Mouse (Mus musculus): ENCODE results near the gene Atp8a2. TPM values are rescaled to one million over a fixed set of nuclear protein-coding genes. Genes with fewer than 3 reads are reported as not detected.

Atp8a2 gene
- 2.0 and 3.3 TPM in 2 replicates for polyA plus RNA-seq (2016; fragmentation: Nextera tagmentation; extraction: Ambion mirVana)

- H3K27me3 ChIP-seq (replicated peaks), result no peaks in the 10 kb centered on the region
- no peaks in the 10 kb centered on the region for H3K9me3 ChIP-seq (replicated peaks)
- 56% methylated on average over 7 of the region's 7 CpGs for WGBS (ENCODE audit: insufficient replicate concordance)
- H3K4me1 ChIP-seq, result no peaks in the 10 kb centered on the region
- H3K36me3 ChIP-seq, result no peaks in the 10 kb centered on the region
- H3K4me3 ChIP-seq, result no peak within 1 kb of the TSS
- no peak for ATAC-seq
- no peak within 1 kb of the TSS for H3K4me2 ChIP-seq
- no peak within 1 kb of the TSS for H3K9ac ChIP-seq
- H3K27ac ChIP-seq, result no peak within 1 kb of the TSS
These were observed at the start of gene Atp8a2 for GRCm38 (mm10) chr14:60196884-60197283. Gene Atp8a2, minus strand, starts transcription at chr14:60197179.

DNA sequence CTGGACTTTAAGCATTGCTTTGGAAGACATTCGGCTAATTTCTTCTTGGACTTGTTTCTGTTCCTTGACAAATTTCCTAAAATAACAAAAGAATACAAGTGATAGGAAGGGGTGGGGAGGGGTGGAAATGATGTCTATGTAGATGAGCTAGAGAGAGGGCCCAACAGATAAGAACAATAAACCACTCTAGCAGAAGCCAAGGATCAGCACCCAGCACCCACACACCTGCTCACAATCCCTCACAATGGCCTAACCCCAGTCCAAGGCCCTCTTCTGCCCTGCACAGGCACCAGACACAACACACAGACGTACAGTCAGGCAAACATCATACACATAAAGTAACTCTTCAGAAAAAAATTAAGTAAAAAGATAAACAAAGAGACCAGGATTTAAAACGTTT, 41.6 kb upstream of the Atp8a2 start:
- H3K4me1 ChIP-seq, result no peaks in the 10 kb centered on the region
- H3K36me3 ChIP-seq, result peaks cover 77% of the 10 kb centered on the region
- H3K9me3 ChIP-seq (replicated peaks), result no peaks in the 10 kb centered on the region
- no peak overlapping the region for H3K4me2 ChIP-seq
- no peak for ATAC-seq
- H3K27ac ChIP-seq, result no peak overlapping the region
- H3K9ac ChIP-seq, result no peak overlapping the region
- no peak overlapping the region for H3K4me3 ChIP-seq
- H3K27me3 ChIP-seq (replicated peaks), result no peaks in the 10 kb centered on the region
- WGBS (ENCODE audit: insufficient replicate concordance), result 69% methylated on average over 3 of the region's 3 CpGs

GRCm38 (mm10) chr14:60219886-60220285, 22.9 kb upstream of the Atp8a2 start:
- Histone ChIP-seq H3K27me3 (replicated peaks) (no peaks in the 10 kb centered on the region), H3K4me3 (no peak overlapping the region), H3K9me3 (replicated peaks) (no peaks in the 10 kb centered on the region), H3K9ac (no peak overlapping the region), H3K4me1 (no peaks in the 10 kb centered on the region), H3K27ac (no peak overlapping the region), H3K4me2 (no peak overlapping the region), H3K36me3 (peaks cover 55% of the 10 kb centered on the region)
- ATAC-seq, result no peak
- 84% methylated on average over 10 of the region's 10 CpGs for WGBS (ENCODE audit: insufficient replicate concordance)

DNA sequence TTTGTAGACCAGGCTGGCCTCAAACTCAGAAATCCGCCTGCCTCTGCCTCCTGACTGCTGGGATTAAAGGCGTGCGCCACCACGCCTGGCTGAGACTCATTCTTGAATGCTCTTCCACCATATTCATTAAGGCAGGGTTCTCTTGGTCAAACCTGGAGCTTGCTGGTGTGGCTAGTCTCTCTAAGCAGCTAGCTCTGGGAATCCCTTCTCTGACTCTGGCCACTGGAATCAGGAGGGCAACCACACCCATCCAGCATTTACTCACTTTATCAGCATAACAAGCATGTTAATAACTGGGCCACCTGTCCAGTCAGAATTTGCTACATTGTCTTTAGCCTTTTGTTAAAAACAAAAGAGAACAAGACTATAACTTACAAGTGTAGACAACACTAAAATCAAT, 20.6 kb upstream of the Atp8a2 start:
- Histone ChIP-seq H3K4me3 (no peak overlapping the region), H3K36me3 (peaks cover 46% of the 10 kb centered on the region), H3K4me1 (no peaks in the 10 kb centered on the region), H3K27ac (no peak overlapping the region), H3K9me3 (replicated peaks) (no peaks in the 10 kb centered on the region), H3K9ac (no peak overlapping the region), H3K4me2 (no peak overlapping the region), H3K27me3 (replicated peaks) (no peaks in the 10 kb centered on the region)
- no peak for ATAC-seq
- WGBS (ENCODE audit: insufficient replicate concordance), result 87% methylated on average over 4 of the region's 4 CpGs

- Histone ChIP-seq H3K27me3 (replicated peaks) (no peaks in the 10 kb centered on the region), H3K27ac (no peak overlapping the region), H3K9me3 (replicated peaks) (no peaks in the 10 kb centered on the region), H3K4me2 (no peak overlapping the region), H3K4me3 (no peak overlapping the region), H3K4me1 (no peaks in the 10 kb centered on the region), H3K9ac (no peak overlapping the region), H3K36me3 (peaks cover 37% of the 10 kb centered on the region)
- no peak for ATAC-seq
- WGBS (ENCODE audit: insufficient replicate concordance), result 83% methylated on average over 1 of the region's 1 CpGs
These were observed 19.1 kb upstream of the Atp8a2 start for GRCm38 (mm10) chr14:60216125-60216524.

- Histone ChIP-seq H3K4me2 (no peak overlapping the region), H3K4me1 (no peaks in the 10 kb centered on the region), H3K9me3 (replicated peaks) (no peaks in the 10 kb centered on the region), H3K4me3 (no peak overlapping the region), H3K36me3 (peaks cover 29% of the 10 kb centered on the region), H3K9ac (no peak overlapping the region), H3K27ac (no peak overlapping the region), H3K27me3 (replicated peaks) (no peaks in the 10 kb centered on the region)
- no peak for ATAC-seq
- 75% methylated on average over 3 of the region's 3 CpGs for WGBS (ENCODE audit: insufficient replicate concordance)
These were observed 18.0 kb upstream of the Atp8a2 start for GRCm38 (mm10) chr14:60215000-60215399.

GRCm38 (mm10) chr14:60214040-60214439, 17.1 kb upstream of the Atp8a2 start:
- no peak overlapping the region for H3K27ac ChIP-seq
- no peak overlapping the region for H3K9ac ChIP-seq
- no peaks in the 10 kb centered on the region for H3K4me1 ChIP-seq
- ATAC-seq, result no peak
- no peak overlapping the region for H3K4me2 ChIP-seq
- no peak overlapping the region for H3K4me3 ChIP-seq
- WGBS (ENCODE audit: insufficient replicate concordance), result 71% methylated on average over 1 of the region's 1 CpGs
- H3K27me3 ChIP-seq (replicated peaks), result no peaks in the 10 kb centered on the region
- peaks cover 20% of the 10 kb centered on the region for H3K36me3 ChIP-seq
- no peaks in the 10 kb centered on the region for H3K9me3 ChIP-seq (replicated peaks)

DNA sequence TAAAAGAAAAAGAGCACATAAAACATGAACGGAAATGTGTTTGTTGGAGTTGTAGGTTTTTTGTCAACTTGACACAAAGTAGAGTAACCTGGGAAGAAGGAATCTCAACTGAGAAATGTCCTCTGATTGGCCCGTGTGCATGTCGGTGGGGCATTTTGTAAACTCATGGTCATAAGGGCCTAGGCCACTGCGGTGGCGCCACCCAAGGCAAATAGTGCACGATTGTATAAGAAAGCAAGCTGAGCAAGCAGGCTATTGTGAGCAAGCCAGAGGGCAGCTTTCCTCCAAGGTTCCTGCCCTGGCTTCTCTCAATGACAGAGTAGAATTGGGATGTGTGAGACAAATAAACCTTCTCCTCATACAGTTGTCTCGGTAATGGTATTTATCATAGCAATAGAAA, 12.2 kb upstream of the Atp8a2 start:
- Histone ChIP-seq H3K36me3 (no peaks in the 10 kb centered on the region), H3K9ac (no peak overlapping the region), H3K27ac (no peak overlapping the region), H3K9me3 (replicated peaks) (no peaks in the 10 kb centered on the region), H3K4me1 (no peaks in the 10 kb centered on the region), H3K4me3 (no peak overlapping the region), H3K27me3 (replicated peaks) (no peaks in the 10 kb centered on the region), H3K4me2 (no peak overlapping the region)
- WGBS (ENCODE audit: insufficient replicate concordance), result 77% methylated on average over 7 of the region's 7 CpGs
- no peak for ATAC-seq

DNA sequence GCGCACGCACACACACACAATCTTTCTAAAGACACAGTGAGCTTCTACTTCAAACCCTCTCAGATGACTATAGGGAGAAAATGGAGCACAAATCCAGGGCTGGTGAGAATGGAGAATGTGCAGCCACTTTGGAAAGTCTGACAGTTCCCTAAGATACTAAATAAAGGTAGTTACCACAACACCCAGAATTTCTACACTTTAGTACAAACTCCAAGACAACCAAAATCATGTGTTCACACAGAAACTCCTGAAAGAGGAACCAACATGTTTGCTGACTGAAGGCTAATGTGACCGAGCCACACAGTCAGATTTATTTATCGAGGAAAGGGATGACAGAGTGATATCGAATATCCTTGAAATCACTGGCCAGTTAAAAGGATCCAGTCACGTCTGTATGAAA, 8.0 kb upstream of the Atp8a2 start:
- H3K27me3 ChIP-seq (replicated peaks), result no peaks in the 10 kb centered on the region
- no peaks in the 10 kb centered on the region for H3K36me3 ChIP-seq
- H3K9ac ChIP-seq, result no peak overlapping the region
- no peak overlapping the region for H3K27ac ChIP-seq
- 77% methylated on average over 6 of the region's 6 CpGs for WGBS (ENCODE audit: insufficient replicate concordance)
- H3K4me3 ChIP-seq, result no peak overlapping the region
- no peaks in the 10 kb centered on the region for H3K4me1 ChIP-seq
- no peak overlapping the region for H3K4me2 ChIP-seq
- ATAC-seq, result no peak
- no peaks in the 10 kb centered on the region for H3K9me3 ChIP-seq (replicated peaks)

DNA sequence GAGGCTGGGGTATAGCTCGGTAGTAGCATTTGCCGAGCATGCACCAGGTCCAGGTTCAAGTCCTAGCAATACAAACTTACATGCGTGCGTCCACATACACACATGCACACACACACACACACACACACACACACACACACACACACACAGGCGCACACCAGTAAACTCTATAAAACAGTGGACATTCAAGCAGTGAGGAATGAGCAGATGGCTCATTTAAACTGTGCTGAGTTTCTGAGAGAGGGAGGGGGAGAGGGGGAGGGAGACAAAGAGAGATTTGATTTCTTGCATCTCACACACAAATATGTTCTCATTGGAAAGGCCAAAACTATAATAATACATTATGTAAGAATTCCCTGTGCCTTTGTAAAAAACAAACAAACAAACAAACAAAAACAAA, 980 bp downstream of the Atp8a2 start:
- Histone ChIP-seq H3K4me1 (no peaks in the 10 kb centered on the region), H3K4me3 (no peak overlapping the region), H3K27me3 (replicated peaks) (no peaks in the 10 kb centered on the region), H3K9ac (no peak overlapping the region), H3K36me3 (no peaks in the 10 kb centered on the region), H3K27ac (no peak overlapping the region), H3K4me2 (no peak overlapping the region), H3K9me3 (replicated peaks) (no peaks in the 10 kb centered on the region)
- no peak for ATAC-seq
- 85% methylated on average over 5 of the region's 5 CpGs for WGBS (ENCODE audit: insufficient replicate concordance)

- Histone ChIP-seq H3K36me3 (no peaks in the 10 kb centered on the region), H3K27me3 (replicated peaks) (no peaks in the 10 kb centered on the region), H3K9ac (no peak overlapping the region), H3K4me2 (no peak overlapping the region), H3K27ac (no peak overlapping the region), H3K4me3 (no peak overlapping the region), H3K9me3 (replicated peaks) (no peaks in the 10 kb centered on the region), H3K4me1 (no peaks in the 10 kb centered on the region)
- WGBS (ENCODE audit: insufficient replicate concordance), result 23% methylated on average over 1 of the region's 1 CpGs
- ATAC-seq, result no peak
These were observed 2.4 kb downstream of the Atp8a2 start for GRCm38 (mm10) chr14:60194606-60195005.

GRCm38 (mm10) chr14:60189771-60190170, 7.2 kb downstream of the Atp8a2 start:
- no peak overlapping the region for H3K27ac ChIP-seq

DNA sequence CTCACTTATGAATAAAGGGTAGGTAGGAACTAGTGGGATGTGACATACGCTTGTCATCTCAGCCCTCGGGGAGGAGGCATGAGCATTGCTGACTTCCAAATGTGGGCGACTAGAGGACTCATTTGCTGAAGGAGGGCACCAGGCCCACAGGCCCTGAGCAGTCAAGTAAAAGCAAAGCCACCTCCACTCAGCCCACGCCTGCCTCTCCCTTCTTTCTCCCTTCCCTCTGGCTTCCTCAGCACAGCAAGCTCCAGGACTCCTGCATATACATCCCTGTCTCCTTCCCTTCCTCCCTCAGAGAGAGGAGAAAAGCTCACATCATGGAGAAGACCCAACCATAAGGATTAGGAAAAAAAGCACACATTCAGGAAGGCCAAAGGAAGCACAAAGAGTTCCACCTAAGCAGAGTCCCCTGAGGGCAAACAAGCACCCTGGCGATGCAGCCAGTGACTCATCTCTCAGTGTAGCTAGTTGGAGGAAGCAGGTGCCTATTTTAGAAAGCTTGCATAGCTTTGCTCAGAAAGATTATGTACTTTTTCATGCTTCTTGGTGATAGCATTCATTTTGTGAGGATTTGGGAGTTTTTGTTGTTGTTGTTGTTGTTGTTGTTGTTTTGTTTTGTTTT, 8.7 kb downstream of the Atp8a2 start:
- 67% methylated on average over 5 of the region's 5 CpGs for WGBS (ENCODE audit: insufficient replicate concordance)
- Histone ChIP-seq H3K4me2 (no peak overlapping the region), H3K9me3 (replicated peaks) (no peaks in the 10 kb centered on the region), H3K27ac (no peak overlapping the region), H3K4me1 (no peaks in the 10 kb centered on the region), H3K9ac (no peak overlapping the region), H3K4me3 (no peak overlapping the region), H3K36me3 (no peaks in the 10 kb centered on the region), H3K27me3 (replicated peaks) (no peaks in the 10 kb centered on the region)
- no peak for ATAC-seq

More at GRCm38 (mm10) chr14:60189771-60190170, 7.2 kb downstream of the Atp8a2 start:
- 77% methylated on average over 5 of the region's 5 CpGs for WGBS (ENCODE audit: insufficient replicate concordance)
- Histone ChIP-seq H3K9me3 (replicated peaks) (no peaks in the 10 kb centered on the region), H3K9ac (no peak overlapping the region), H3K27me3 (replicated peaks) (no peaks in the 10 kb centered on the region), H3K4me2 (no peak overlapping the region), H3K36me3 (no peaks in the 10 kb centered on the region), H3K4me3 (no peak overlapping the region), H3K4me1 (no peaks in the 10 kb centered on the region)
- ATAC-seq, result no peak
